Mouse (Mus musculus) T-cell, adult 66 days (primary cell): Measurements from ENCODE around the gene Olfr481. TPM values are rescaled to one million over a fixed set of nuclear protein-coding genes. Genes with fewer than 3 reads are reported as not detected.

Experiments
- total RNA-seq, 2 experiments: library from RNA; stranded (reverse); gene quantifications; 3 replicates in 1 of 2; 4 replicates in 1 of 2; pipeline ENCODE4 v1.2.4; 2023

Gene Olfr481
- not detected for total RNA-seq

GRCm38 (mm10) chr7:108079555-108079954 lies at the start of gene Olfr481:
Gene Olfr481, plus strand, starts transcription at chr7:108079855.

GRCm38 (mm10) chr7:108033889-108034288 lies 45.8 kb upstream of the Olfr481 start, which contains the start of gene Olfr478:
Gene Olfr478, minus strand, starts transcription at chr7:108033989.

GRCm38 (mm10) chr7:108050393-108050792 lies 29.3 kb upstream of the Olfr481 start, which contains the start of gene Olfr479:
Gene Olfr479, plus strand, starts transcription at chr7:108050693.

GRCm38 (mm10) chr7:108067246-108067645 lies 12.4 kb upstream of the Olfr481 start, which contains the start of gene Olfr480:
Gene Olfr480, minus strand, starts transcription at chr7:108067346.

GRCm38 (mm10) chr7:108097486-108097885 lies 17.8 kb downstream of the Olfr481 start, which contains the start of gene Olfr482:
Gene Olfr482, minus strand, starts transcription at chr7:108097586.

GRCm38 (mm10) chr7:108100549-108100948 lies 20.9 kb downstream of the Olfr481 start, which contains the start of gene Olfr483:
Gene Olfr483, plus strand, starts transcription at chr7:108100849.

GRCm38 (mm10) chr7:108127349-108127748 lies 47.7 kb downstream of the Olfr481 start, which contains the start of gene Olfr484:
Gene Olfr484, minus strand, starts transcription at chr7:108127449.

Other genes starting within 250 kb of the Olfr481 start
- gene Olfr470, start 232.4 kb upstream of the Olfr481 start, total RNA-seq = not detected
- under 1 TPM in 1 of 2 experiments, not detected in 1; 0.17 TPM for gene Olfr472, start 182.0 kb upstream of the Olfr481 start, total RNA-seq
- not detected for gene Olfr473, start 149.4 kb upstream of the Olfr481 start, total RNA-seq
- not detected for gene Olfr474, start 125.2 kb upstream of the Olfr481 start, total RNA-seq
- not detected for gene Olfr476, start 115.1 kb upstream of the Olfr481 start, total RNA-seq
- not detected for gene Olfr477, start 93.2 kb upstream of the Olfr481 start, total RNA-seq
- gene Olfr478, start 45.9 kb upstream of the Olfr481 start, total RNA-seq = not detected
- gene Olfr479, start 29.2 kb upstream of the Olfr481 start, total RNA-seq = not detected
- not detected for gene Olfr480, start 12.5 kb upstream of the Olfr481 start, total RNA-seq
- 1 to 10 TPM; 1.8 to 2.3 TPM for gene Olfr482, start 17.7 kb downstream of the Olfr481 start, total RNA-seq
- gene Olfr483, start 21.0 kb downstream of the Olfr481 start, total RNA-seq = not detected
- gene Olfr484, start 47.6 kb downstream of the Olfr481 start, total RNA-seq = not detected
- gene Olfr485, start 80.0 kb downstream of the Olfr481 start, total RNA-seq = not detected
- gene Olfr486, start 92.9 kb downstream of the Olfr481 start, total RNA-seq = not detected
- gene Olfr487, start 134.8 kb downstream of the Olfr481 start, total RNA-seq = not detected
- not detected for gene Olfr488, start 178.5 kb downstream of the Olfr481 start, total RNA-seq
- not detected for gene Olfr490, start 209.1 kb downstream of the Olfr481 start, total RNA-seq
- not detected for gene Olfr491, start 233.6 kb downstream of the Olfr481 start, total RNA-seq
- not detected for gene Olfr492, start 243.8 kb downstream of the Olfr481 start, total RNA-seq